Mouse (Mus musculus) heart, postnatal 0 days (tissue): ENCODE data around the gene Bcas3. TPM values are rescaled to one million over a fixed set of nuclear protein-coding genes. Genes with fewer than 3 reads are reported as not detected.

Experiments
- ATAC-seq: fragments of 200-750 bp; cut with Nextera tagmentation; 2 replicates; pipeline ENCODE4 v1.8.0; 2017; ENCODE audit warnings: low read depth, moderate number of reproducible peaks, moderate library complexity; ENCODE audit not compliant: insufficient read depth
- DNase-seq: peaks from one replicate; pipeline ENCODE4 v3.0.0-alpha.2; 2016; ENCODE audit warnings: low spot score
- H3K27ac ChIP-seq: fragments of 300-500 bp; sonication (generic); 2 replicates; pipeline ENCODE4 v1.5.1; 2014; ENCODE audit warnings: low read depth, mild to moderate bottlenecking
- H3K27me3 ChIP-seq: fragments of 300-500 bp; sonication (generic); 2 replicates; pipeline ENCODE4 v1.6.1; 2014; ENCODE audit warnings: low read length, mixed read lengths; ENCODE audit not compliant: control insufficient read depth, insufficient read depth
- H3K36me3 ChIP-seq: fragments of 300-500 bp; sonication (generic); replicated peaks from 2 replicates; pipeline ENCODE4 v1.6.1; 2014; ENCODE audit warnings: low read length, mixed read lengths; ENCODE audit not compliant: control insufficient read depth, insufficient read depth
- H3K4me1 ChIP-seq: fragments of 300-500 bp; sonication (generic); 2 replicates; pipeline ENCODE4 v1.6.1; 2014; ENCODE audit warnings: antibody characterized with exemption; ENCODE audit not compliant: control insufficient read depth, insufficient read depth
- H3K4me2 ChIP-seq: fragments of 300-500 bp; sonication (generic); 2 replicates; pipeline ENCODE4 v1.6.1; 2014; ENCODE audit warnings: low read depth, mild to moderate bottlenecking, low read length, moderate library complexity
- H3K4me3 ChIP-seq: fragments of 300-500 bp; sonication (generic); 2 replicates; pipeline ENCODE4 v1.5.1; 2014; ENCODE audit warnings: low read depth, low read length
- H3K9ac ChIP-seq: fragments of 300-500 bp; sonication (generic); replicated peaks from 2 replicates; pipeline ENCODE4 v1.6.1; 2014; ENCODE audit warnings: low read depth, low read length, mixed read lengths
- H3K9me3 ChIP-seq: fragments of 300-500 bp; sonication (generic); replicated peaks from 2 replicates; pipeline ENCODE4 v1.6.1; 2016; ENCODE audit warnings: low read length; ENCODE audit not compliant: control insufficient read depth
- CTCF ChIP-seq: IDR thresholded peaks from 2 replicates; pipeline ENCODE4 v1.5.1; 2016; ENCODE audit warnings: antibody characterized with exemption, control low read depth, low read depth
- EP300 ChIP-seq: IDR thresholded peaks from 2 replicates; pipeline ENCODE4 v1.6.1; 2016; ENCODE audit warnings: antibody characterized with exemption, low read depth
- WGBS: fragments of 180-500 bp; shearing (Covaris S2); extraction: QIAGEN DNeasy Blood & Tissue Kit; methylation state at CpG from one replicate; pipeline ENCODE4 v1.1.7; 2014; 5-methylcytosine and 5-hydroxymethylcytosine counted together
- polyA plus RNA-seq: library from polyadenylated mRNA; unstranded; fragments of >200 nt; fragmentation: Nextera tagmentation; extraction: Ambion mirVana; gene quantifications from 2 replicates; pipeline ENCODE4 v1.2.1, GENCODE M21; 2015
- total RNA-seq: library from RNA; depleted of rRNA; stranded (reverse); fragments of >200 nt; gene quantifications from 2 replicates; pipeline ENCODE4 v1.2.3, GENCODE M21; 2014; ENCODE audit warnings: low replicate concordance

Bcas3 gene
- total and polyA plus RNA-seq, 2 experiments from 2014 or later, result 18.5 to 37.4 TPM

GRCm38 (mm10) chr11:85739266-85739977 is 386.5 kb downstream of the Bcas3 start:
- DNase-seq (no peak), ATAC-seq (0 out of 2 replicates have a peak, but pooled peaks have one; percentile 20)
- Histone ChIP-seq H3K4me3 (no peak overlapping the region), H3K4me2 (no peak overlapping the region), H3K36me3 (no peaks in the 10 kb centered on the region), H3K9ac (no peak overlapping the region), H3K4me1 (peaks cover 13% of the 10 kb centered on the region), H3K27me3 (no peaks in the 10 kb centered on the region), H3K9me3 (no peaks in the 10 kb centered on the region), H3K27ac (peak overlapping the region; percentile 11; the same call in 1 of the 2 replicates)
- TF ChIP-seq CTCF (no peak), EP300 (no peak)
- 27% methylated on average over 6 of the region's 6 CpGs for WGBS

GRCm38 (mm10) chr11:85746373-85746772 is 393.4 kb downstream of the Bcas3 start:
- H3K9me3 ChIP-seq, result no peaks in the 10 kb centered on the region
- no peak overlapping the region for H3K4me3 ChIP-seq
- no peaks in the 10 kb centered on the region for H3K27me3 ChIP-seq
- TF ChIP-seq EP300, result no peak
- TF ChIP-seq CTCF, result no peak
- no peak overlapping the region for H3K27ac ChIP-seq
- no peak overlapping the region for H3K4me2 ChIP-seq
- DNase-seq (no peak), ATAC-seq (no peak)
- no peaks in the 10 kb centered on the region for H3K4me1 ChIP-seq
- no peak overlapping the region for H3K9ac ChIP-seq
- H3K36me3 ChIP-seq, result no peaks in the 10 kb centered on the region
- WGBS, result 68% methylated on average over 7 of the region's 7 CpGs

- H3K9ac ChIP-seq, result no peak overlapping the region
- 73% methylated on average over 2 of the region's 2 CpGs for WGBS
Measured at GRCm38 (mm10) chr11:85748891-85749290, 395.9 kb downstream of the Bcas3 start.

GRCm38 (mm10) chr11:85751171-85751570 is 398.2 kb downstream of the Bcas3 start:
- H3K4me1 ChIP-seq, result no peaks in the 10 kb centered on the region
- no peaks in the 10 kb centered on the region for H3K27me3 ChIP-seq
- H3K9me3 ChIP-seq, result no peaks in the 10 kb centered on the region
- no peak overlapping the region for H3K4me3 ChIP-seq
- no peaks in the 10 kb centered on the region for H3K36me3 ChIP-seq
- H3K27ac ChIP-seq, result no peak overlapping the region
- H3K4me2 ChIP-seq, result no peak overlapping the region
- DNase-seq (no peak), ATAC-seq (no peak)
- 40% methylated on average over 11 of the region's 11 CpGs for WGBS
- no peak overlapping the region for H3K9ac ChIP-seq
- TF ChIP-seq CTCF (no peak), EP300 (no peak)

More at GRCm38 (mm10) chr11:85748891-85749290, 395.9 kb downstream of the Bcas3 start:
- ATAC-seq (no peak), DNase-seq (no peak)
- Histone ChIP-seq H3K4me2 (no peak overlapping the region), H3K4me1 (no peaks in the 10 kb centered on the region), H3K9me3 (no peaks in the 10 kb centered on the region), H3K4me3 (no peak overlapping the region), H3K27me3 (no peaks in the 10 kb centered on the region), H3K27ac (no peak overlapping the region), H3K36me3 (no peaks in the 10 kb centered on the region)
- TF ChIP-seq CTCF, result no peak
- no peak for TF ChIP-seq EP300

GRCm38 (mm10) chr11:85754631-85755502 is 401.9 kb downstream of the Bcas3 start:
- Histone ChIP-seq H3K27me3 (no peaks in the 10 kb centered on the region), H3K4me2 (no peak overlapping the region), H3K27ac (no peak overlapping the region), H3K4me1 (no peaks in the 10 kb centered on the region), H3K36me3 (no peaks in the 10 kb centered on the region), H3K4me3 (no peak overlapping the region), H3K9ac (no peak overlapping the region), H3K9me3 (no peaks in the 10 kb centered on the region)
- WGBS, result 71% methylated on average over 13 of the region's 13 CpGs
- no peak for DNase-seq
- ATAC-seq, result no peak
- TF ChIP-seq CTCF (no peak), EP300 (no peak)
